Mouse (Mus musculus) liver, postnatal 0 days (tissue): ENCODE data around the gene Zbtb41. TPM values are rescaled to one million over a fixed set of nuclear protein-coding genes. Genes with fewer than 3 reads are reported as not detected.

Experiments used
- ATAC-seq: fragments of 200-750 bp; cut with Nextera tagmentation; 2 replicates; pipeline ENCODE4 v1.8.0; 2017; ENCODE audit warnings: mild to moderate bottlenecking, moderate library complexity
- DNase-seq: peaks from one replicate; pipeline ENCODE4 v3.0.0-alpha.2; 2016
- H3K27ac ChIP-seq: fragments of 300-500 bp; sonication (generic); 2 replicates; pipeline ENCODE4 v1.5.1; 2014; ENCODE audit warnings: antibody characterized with exemption, moderate library complexity, mild to moderate bottlenecking, low read depth
- H3K27me3 ChIP-seq: fragments of 300-500 bp; sonication (generic); 2 replicates; pipeline ENCODE4 v1.6.1; 2014; ENCODE audit warnings: low read length, control low read depth, mixed read lengths; ENCODE audit not compliant: insufficient read depth
- H3K36me3 ChIP-seq: fragments of 300-500 bp; sonication (generic); replicated peaks from 2 replicates; pipeline ENCODE4 v1.6.1; 2014; ENCODE audit warnings: mild to moderate bottlenecking, control low read depth, low read length, moderate library complexity, mixed read lengths; ENCODE audit not compliant: insufficient read depth
- H3K4me1 ChIP-seq: fragments of 300-500 bp; sonication (generic); 2 replicates; pipeline ENCODE4 v1.6.1; 2014; ENCODE audit warnings: antibody characterized with exemption, mild to moderate bottlenecking, control low read depth; ENCODE audit not compliant: insufficient read depth
- H3K4me2 ChIP-seq: fragments of 300-500 bp; sonication (generic); 2 replicates; pipeline ENCODE4 v1.6.1; 2014; ENCODE audit warnings: low read depth, mild to moderate bottlenecking, low read length, moderate library complexity, mixed read lengths
- H3K4me3 ChIP-seq: fragments of 300-500 bp; sonication (generic); 2 replicates; pipeline ENCODE4 v1.5.1; 2014; ENCODE audit warnings: low read depth, low read length
- H3K9ac ChIP-seq: fragments of 300-500 bp; sonication (generic); replicated peaks from 2 replicates; pipeline ENCODE4 v1.6.1; 2014; ENCODE audit warnings: mild to moderate bottlenecking, moderate library complexity
- H3K9me3 ChIP-seq: fragments of 300-500 bp; sonication (generic); 2 replicates; pipeline ENCODE4 v1.6.1; 2016; ENCODE audit warnings: mild to moderate bottlenecking, control low read depth, low read length, mixed read lengths
- CTCF ChIP-seq: sonication (generic); IDR thresholded peaks from 2 replicates; pipeline ENCODE4 v1.5.1; 2016; ENCODE audit warnings: antibody characterized with exemption, low read depth
- EP300 ChIP-seq: IDR thresholded peaks from 2 replicates; pipeline ENCODE4 v1.6.1; 2016; ENCODE audit warnings: antibody characterized with exemption, low read depth, mild to moderate bottlenecking
- WGBS: fragments of 180-500 bp; shearing (Covaris S2); extraction: QIAGEN DNeasy Blood & Tissue Kit; methylation state at CpG from one replicate; pipeline ENCODE4 v1.1.7; 2014; ENCODE audit not compliant: insufficient replicate concordance; 5-methylcytosine and 5-hydroxymethylcytosine counted together
- polyA plus RNA-seq: library from polyadenylated mRNA; unstranded; fragments of >200 nt; fragmentation: Nextera tagmentation; extraction: Ambion mirVana; gene quantifications from 2 replicates; pipeline ENCODE4 v1.2.1, GENCODE M21; 2015

Gene Zbtb41
- polyA plus RNA-seq, 1 experiment from 2014 or later: 1.6 TPM

GRCm38 (mm10) chr1:139460807-139461206 is 38.7 kb downstream of the Zbtb41 start:
- DNase-seq (no peak), ATAC-seq (no peak)
- H3K4me2 ChIP-seq: peak overlapping the region; percentile 22; the same call in 1 of the 2 replicates
- no peak overlapping the region; the same call in 1 of the 2 replicates for H3K9ac ChIP-seq
- H3K27me3 ChIP-seq: no peaks in the 10 kb centered on the region
- H3K27ac ChIP-seq: no peak overlapping the region
- TF ChIP-seq EP300 (no peak), CTCF (no peak)
- H3K4me3 ChIP-seq: peak overlapping the region; percentile 8; the same call in 1 of the 2 replicates
- WGBS: 66% methylated on average over 5 of the region's 5 CpGs
- no peaks in the 10 kb centered on the region for H3K9me3 ChIP-seq
- H3K36me3 ChIP-seq: peaks cover 59% of the 10 kb centered on the region
- peaks cover 4% of the 10 kb centered on the region; the same call in 1 of the 2 replicates for H3K4me1 ChIP-seq

GRCm38 (mm10) chr1:139465936-139466335 is 43.8 kb downstream of the Zbtb41 start:
- H3K9me3 ChIP-seq: no peaks in the 10 kb centered on the region
- no peak overlapping the region for H3K9ac ChIP-seq
- H3K36me3 ChIP-seq: peaks cover 60% of the 10 kb centered on the region
- 64% methylated on average over 11 of the region's 11 CpGs for WGBS
- H3K4me1 ChIP-seq: no peaks in the 10 kb centered on the region
- DNase-seq (no peak), ATAC-seq (peak; percentile 77)
- TF ChIP-seq EP300 (no peak), CTCF (no peak)
- H3K27ac ChIP-seq: no peak overlapping the region
- no peak overlapping the region for H3K4me3 ChIP-seq
- no peak overlapping the region for H3K4me2 ChIP-seq
- no peaks in the 10 kb centered on the region for H3K27me3 ChIP-seq

- Histone ChIP-seq H3K4me2 (no peak overlapping the region), H3K9me3 (no peaks in the 10 kb centered on the region), H3K4me1 (no peaks in the 10 kb centered on the region), H3K36me3 (peaks cover 75% of the 10 kb centered on the region), H3K27me3 (no peaks in the 10 kb centered on the region), H3K27ac (no peak overlapping the region), H3K4me3 (no peak overlapping the region), H3K9ac (no peak overlapping the region)
- DNase-seq (no peak), ATAC-seq (no peak)
- WGBS: 91% methylated on average over 11 of the region's 11 CpGs
- no peak for TF ChIP-seq EP300
- TF ChIP-seq CTCF: no peak
Observed at GRCm38 (mm10) chr1:139478898-139479297, 56.8 kb downstream of the Zbtb41 start.

GRCm38 (mm10) chr1:139480246-139480645 is 58.2 kb downstream of the Zbtb41 start:
- H3K9me3 ChIP-seq: no peaks in the 10 kb centered on the region
- ATAC-seq (no peak), DNase-seq (no peak)
- H3K27ac ChIP-seq: no peak overlapping the region
- peaks cover 64% of the 10 kb centered on the region for H3K36me3 ChIP-seq
- no peaks in the 10 kb centered on the region for H3K27me3 ChIP-seq
- WGBS: 91% methylated on average over 8 of the region's 8 CpGs
- TF ChIP-seq CTCF (no peak), EP300 (no peak)
- no peak overlapping the region for H3K9ac ChIP-seq
- no peak overlapping the region for H3K4me2 ChIP-seq
- no peak overlapping the region for H3K4me3 ChIP-seq
- H3K4me1 ChIP-seq: no peaks in the 10 kb centered on the region

GRCm38 (mm10) chr1:139481146-139481545 is 59.1 kb downstream of the Zbtb41 start:
- H3K9me3 ChIP-seq: no peaks in the 10 kb centered on the region
- no peaks in the 10 kb centered on the region for H3K4me1 ChIP-seq
- ATAC-seq: no peak
- no peak overlapping the region for H3K27ac ChIP-seq
- no peak for TF ChIP-seq EP300
- TF ChIP-seq CTCF: no peak
- peaks cover 56% of the 10 kb centered on the region for H3K36me3 ChIP-seq
- WGBS: 82% methylated on average over 4 of the region's 4 CpGs
- DNase-seq: no peak
- no peak overlapping the region for H3K9ac ChIP-seq
- no peak overlapping the region for H3K4me2 ChIP-seq
- no peak overlapping the region for H3K4me3 ChIP-seq
- no peaks in the 10 kb centered on the region for H3K27me3 ChIP-seq

- DNase-seq (no peak), ATAC-seq (no peak)
- no peak for TF ChIP-seq EP300
- no peak for TF ChIP-seq CTCF
- H3K9ac ChIP-seq: no peak overlapping the region
- no peak overlapping the region for H3K27ac ChIP-seq
- no peak overlapping the region for H3K4me3 ChIP-seq
- H3K9me3 ChIP-seq: no peaks in the 10 kb centered on the region
- WGBS: 94% methylated on average over 3 of the region's 3 CpGs
- no peaks in the 10 kb centered on the region for H3K27me3 ChIP-seq
- H3K4me2 ChIP-seq: no peak overlapping the region
- no peaks in the 10 kb centered on the region for H3K4me1 ChIP-seq
- peaks cover 28% of the 10 kb centered on the region for H3K36me3 ChIP-seq
Observed at GRCm38 (mm10) chr1:139494630-139495029, 72.5 kb downstream of the Zbtb41 start.

GRCm38 (mm10) chr1:139495408-139495807 is 73.3 kb downstream of the Zbtb41 start:
- WGBS: 95% methylated on average over 2 of the region's 2 CpGs

More at GRCm38 (mm10) chr1:139495408-139495807, 73.3 kb downstream of the Zbtb41 start:
- H3K27ac ChIP-seq: no peak overlapping the region
- ATAC-seq (no peak), DNase-seq (no peak)
- TF ChIP-seq CTCF (no peak), EP300 (no peak)
- no peaks in the 10 kb centered on the region for H3K9me3 ChIP-seq
- H3K4me3 ChIP-seq: no peak overlapping the region
- no peak overlapping the region for H3K9ac ChIP-seq
- no peak overlapping the region for H3K4me2 ChIP-seq
- H3K36me3 ChIP-seq: peaks cover 22% of the 10 kb centered on the region
- no peaks in the 10 kb centered on the region; the same call in 1 of the 2 replicates for H3K4me1 ChIP-seq
- no peaks in the 10 kb centered on the region for H3K27me3 ChIP-seq
